Mouse (Mus musculus): Measurements from ENCODE around the gene Ntrk3.

The Ntrk3 gene

DNA sequence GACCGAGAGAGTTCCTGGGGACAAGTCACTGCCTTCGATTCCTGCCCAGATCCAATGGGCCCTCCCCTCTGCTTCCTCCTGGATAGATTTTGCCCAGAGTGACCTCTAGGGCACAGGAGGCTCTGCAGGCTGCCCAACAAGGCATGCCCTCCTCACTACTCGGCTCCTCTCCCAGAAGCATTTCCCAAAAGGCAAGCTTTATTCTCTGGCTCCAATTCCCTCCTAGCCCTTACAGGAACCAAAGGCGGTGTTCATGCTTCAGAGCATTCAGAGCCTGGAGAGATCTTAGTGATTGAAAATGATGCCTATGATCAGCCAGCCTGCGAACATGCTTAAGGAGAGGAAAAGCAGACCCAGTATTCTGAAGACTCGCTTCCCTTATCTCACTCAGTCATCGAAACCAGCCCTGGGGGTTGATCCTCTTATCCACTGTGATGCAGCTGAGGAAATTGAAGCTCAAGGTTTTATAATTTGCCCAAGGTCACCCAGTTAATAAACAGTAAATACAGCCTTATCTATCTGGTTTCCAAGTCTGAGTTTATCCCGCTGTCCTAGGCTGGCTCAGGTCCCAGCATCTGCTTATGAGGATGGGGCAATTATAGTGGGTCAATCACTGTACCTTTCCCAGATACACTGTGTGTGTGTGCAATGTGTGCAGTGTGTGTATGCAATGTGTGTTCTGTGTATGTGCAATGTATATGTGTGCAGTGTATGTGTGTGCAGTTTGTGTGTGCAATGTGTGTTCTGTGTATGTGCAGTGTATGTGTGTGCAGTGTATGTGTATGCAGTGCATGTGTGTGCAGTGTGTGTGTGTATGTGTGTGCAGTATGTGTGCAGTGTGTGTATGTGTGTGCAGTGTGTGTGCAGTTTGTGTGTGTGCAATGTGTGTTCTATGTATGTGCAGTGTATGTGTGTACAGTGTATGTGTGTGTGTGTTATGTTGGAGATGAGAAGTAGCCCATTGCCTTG is 376.2 kb downstream of the Ntrk3 start:
- no peak for DNase-seq (ENCODE audit: low read depth, low spot score)

DNA sequence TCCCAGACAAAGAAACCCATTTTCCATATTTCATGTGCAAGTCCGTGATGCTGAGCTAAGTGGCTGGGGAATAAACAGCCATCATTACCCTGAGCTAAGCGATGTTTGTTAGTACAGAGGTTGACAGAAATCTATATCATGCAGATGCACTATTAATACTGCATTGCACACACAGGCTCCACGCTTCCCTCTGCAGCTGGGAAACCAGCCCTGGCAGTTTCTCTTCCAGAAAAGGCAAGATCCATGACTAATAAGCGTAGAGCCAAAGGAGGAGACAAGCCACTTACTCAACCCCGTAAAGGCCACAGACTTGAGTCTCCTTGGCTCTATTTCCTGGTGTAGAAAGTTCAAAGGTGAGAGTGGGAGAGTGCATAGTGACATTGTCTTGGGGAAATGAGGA is 390.3 kb downstream of the Ntrk3 start:
- no peak for DNase-seq (ENCODE audit: low read depth, low spot score)

DNA sequence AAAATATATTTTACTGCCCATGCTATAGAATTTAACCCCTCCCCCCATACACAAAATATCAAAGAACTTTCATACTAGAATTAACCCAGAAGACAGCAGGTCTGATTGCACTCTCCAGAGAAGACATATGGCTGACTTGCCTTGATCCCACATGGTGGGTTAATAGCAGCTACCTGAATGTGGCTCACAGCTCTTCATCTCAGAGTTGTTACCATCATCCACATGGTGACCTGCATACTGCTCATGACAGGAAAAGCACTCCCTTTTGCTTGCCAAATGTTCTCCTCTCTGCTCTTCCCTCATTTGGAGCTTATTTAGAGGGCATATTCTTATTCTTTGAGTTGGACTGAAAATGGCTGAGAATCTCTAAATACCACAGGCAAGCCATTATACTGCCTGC is 404.4 kb downstream of the Ntrk3 start:
- no peak for DNase-seq (ENCODE audit: low read depth, low spot score)

DNA sequence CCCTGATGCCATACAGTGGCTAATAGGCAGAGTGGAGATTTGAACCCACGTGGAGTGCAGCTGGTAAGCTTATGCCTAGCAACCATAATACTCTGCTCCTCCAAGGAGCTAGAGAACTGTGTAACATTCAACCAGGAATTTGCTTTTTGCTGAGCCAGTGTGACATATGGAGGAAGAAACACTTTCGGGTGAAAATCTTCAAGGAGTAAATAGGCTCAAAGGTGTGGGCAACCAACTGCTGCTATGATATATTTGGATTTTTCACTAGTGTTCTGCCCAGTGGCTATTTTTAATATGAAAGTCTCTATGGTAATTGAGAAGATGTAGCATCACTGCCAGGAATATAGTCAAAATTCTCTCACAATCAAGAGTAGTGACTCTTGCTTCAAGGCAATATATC is 409.5 kb downstream of the Ntrk3 start:
- DNase-seq (ENCODE audit: low read depth, low spot score), result no peak

DNA sequence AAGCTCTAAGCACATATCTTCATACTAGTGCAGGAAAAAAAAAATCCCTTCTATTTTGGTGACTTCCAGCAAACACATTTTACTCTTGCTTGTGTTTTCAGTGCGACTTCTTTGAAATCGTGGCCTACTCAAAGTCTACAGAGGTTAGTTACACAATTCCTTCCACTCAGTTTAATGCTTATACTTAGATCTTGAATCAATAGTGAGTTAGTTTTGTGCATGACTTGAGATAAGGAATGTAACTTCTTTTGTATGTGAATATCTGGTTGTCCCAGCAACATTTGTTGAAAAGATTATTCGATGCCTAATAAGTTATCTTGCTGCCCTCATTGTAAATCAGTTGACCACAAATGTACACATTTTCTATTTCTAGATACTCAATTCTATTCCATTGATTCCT is 411.6 kb downstream of the Ntrk3 start:
- DNase-seq (ENCODE audit: low read depth, low spot score), result no peak

DNA sequence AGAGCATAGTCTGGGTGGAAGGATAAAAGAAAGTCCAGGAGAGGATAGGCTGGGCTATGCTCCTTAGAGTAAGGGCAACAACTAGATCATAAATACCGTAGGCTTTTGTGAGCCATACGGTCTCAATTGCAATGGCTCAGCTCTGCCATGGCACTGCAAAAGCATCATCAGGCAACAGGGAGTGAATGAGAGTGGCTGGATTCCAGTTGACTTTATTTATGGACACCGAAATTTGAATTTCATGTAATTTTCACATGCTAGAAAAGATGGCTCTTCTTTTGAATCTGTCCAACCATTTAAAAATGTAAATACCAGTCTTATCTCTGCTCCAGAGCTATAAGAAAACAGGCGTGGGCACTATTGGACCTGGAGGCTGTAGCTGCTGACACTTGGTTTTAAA is 419.2 kb downstream of the Ntrk3 start:
- DNase-seq (ENCODE audit: low read depth, low spot score), result no peak

DNA sequence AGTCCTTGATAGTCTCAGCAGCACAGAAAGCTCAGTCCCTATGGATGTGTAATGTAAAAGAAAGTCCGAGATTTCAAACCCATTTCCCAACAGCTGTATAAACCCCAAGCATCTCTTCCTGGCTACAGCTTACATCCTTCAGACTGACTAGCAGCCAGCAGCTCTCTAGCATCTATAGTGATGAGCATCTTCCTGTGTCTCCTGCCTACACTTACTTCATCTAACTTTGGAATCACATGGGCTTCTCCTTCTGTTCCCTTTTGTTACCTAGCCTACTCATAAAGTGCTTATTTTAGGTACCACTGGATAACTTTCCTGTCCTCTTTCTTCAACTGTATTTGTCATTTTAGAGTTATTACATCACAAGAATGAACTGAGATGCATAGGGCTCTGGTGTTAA is 432.0 kb downstream of the Ntrk3 start:
- DNase-seq (ENCODE audit: low read depth, low spot score), result no peak

DNA sequence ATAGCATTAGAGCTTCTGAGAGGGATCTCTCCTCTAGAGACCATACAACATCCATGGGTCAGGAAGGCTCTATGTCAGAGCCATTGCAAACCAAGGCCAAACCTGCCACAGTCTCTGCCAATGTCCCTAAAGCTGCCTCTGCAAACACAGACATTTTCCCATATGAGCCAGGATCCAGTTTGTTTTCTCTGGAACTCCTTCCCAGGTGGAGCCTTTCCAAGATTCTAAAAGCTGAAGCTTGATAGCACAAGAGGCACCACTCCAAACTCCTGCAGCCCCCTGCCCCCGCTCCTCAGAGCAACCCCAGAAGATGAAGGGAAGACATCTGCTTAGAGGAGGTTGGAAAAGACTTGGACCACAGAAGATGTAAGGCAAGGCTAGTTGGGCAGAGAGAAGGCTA is 432.8 kb downstream of the Ntrk3 start:
- no peak for DNase-seq (ENCODE audit: low read depth, low spot score)

DNA sequence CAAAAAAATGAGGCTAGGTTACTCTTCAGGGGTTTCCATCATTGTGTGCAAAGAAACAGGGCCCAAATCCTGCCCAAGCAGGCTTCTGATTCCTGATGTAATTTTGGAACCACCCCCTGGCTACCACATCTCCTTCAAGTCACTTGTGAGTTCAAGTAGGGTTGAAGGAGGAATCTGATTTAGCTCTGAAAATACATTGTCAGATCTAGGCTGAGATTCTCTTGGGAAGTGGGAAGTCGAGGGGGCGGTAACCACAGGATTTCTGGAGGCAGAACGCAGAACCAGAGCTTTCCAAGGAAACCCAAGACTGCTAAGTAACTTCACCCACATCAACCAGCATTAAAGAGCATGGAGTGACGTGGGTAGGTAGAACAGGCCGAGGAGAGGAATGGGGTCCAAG is 440.5 kb downstream of the Ntrk3 start:
- DNase-seq (ENCODE audit: low read depth, low spot score), result no peak

DNA sequence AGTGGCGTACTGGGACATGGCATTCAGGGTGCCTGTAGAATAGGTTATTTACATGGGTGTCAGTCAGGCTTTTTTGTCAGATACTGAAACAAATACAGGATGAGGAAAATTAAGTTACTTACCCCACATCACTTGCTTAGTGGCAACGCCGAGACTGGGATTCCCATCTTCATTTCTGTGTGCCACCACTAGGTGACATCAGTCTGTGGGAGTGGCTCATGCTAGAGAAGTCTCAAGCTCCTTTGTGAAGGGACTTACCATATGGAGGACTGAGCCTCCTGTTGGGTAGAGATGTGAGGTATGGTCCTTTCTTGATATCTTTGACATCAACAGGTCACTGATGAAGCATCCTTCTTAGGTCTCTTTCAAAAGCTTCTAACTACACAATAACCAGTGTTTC is 443.5 kb downstream of the Ntrk3 start:
- DNase-seq (ENCODE audit: low read depth, low spot score), result no peak

DNA sequence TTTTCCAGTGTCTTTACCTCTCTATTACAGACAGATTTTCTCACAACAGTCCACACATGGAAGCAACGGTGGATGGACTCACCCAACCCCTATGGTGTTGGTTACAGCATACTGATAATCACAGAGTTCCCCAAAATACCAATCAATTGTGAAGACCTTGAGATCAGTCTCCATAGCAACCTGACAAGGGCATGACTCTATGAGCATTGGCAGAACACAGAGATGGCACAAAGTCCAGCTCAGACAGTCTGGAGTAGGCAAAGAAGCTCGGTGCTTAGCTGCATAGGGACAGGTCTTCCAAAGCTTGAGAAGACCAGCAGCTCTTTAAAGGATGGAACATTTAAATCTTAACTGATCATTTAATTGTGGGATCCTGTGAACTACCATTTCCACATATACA is 447.6 kb downstream of the Ntrk3 start:
- DNase-seq (ENCODE audit: low read depth, low spot score), result no peak

DNA sequence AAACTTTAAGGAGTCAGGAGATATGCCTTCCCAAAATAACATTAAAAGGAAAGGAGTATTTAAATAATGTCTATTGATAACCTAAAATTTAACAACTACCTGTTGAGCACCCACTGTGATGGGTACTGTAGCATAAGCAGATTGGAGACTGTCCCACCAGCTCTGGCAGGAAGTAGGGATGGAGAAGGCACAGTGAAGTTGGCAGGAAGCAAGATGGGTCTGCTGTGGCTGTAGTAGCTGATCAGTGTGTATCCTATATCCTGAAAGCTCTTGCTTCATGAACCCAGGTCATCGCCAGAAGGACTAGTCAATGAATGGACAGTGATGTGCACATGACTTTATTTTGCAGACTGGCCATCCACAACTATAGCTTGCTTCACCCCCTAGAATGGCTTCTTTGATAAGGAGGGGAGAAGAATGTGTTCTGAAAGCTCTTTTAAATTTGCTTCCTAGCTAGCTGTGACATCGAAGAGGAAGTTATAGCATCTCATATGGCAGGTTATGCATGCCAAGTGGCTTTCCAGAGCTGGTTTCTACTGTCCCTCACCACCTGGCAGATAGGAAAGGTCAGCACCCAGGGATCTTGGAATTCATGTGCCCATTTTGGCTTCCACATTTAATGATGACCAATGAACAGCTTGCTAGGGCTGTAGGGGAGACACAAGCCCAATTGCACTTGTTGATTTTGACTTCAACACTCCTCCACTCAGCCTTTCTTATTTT is 451.1 kb downstream of the Ntrk3 start:
- no peak for DNase-seq (ENCODE audit: low read depth, low spot score)

DNA sequence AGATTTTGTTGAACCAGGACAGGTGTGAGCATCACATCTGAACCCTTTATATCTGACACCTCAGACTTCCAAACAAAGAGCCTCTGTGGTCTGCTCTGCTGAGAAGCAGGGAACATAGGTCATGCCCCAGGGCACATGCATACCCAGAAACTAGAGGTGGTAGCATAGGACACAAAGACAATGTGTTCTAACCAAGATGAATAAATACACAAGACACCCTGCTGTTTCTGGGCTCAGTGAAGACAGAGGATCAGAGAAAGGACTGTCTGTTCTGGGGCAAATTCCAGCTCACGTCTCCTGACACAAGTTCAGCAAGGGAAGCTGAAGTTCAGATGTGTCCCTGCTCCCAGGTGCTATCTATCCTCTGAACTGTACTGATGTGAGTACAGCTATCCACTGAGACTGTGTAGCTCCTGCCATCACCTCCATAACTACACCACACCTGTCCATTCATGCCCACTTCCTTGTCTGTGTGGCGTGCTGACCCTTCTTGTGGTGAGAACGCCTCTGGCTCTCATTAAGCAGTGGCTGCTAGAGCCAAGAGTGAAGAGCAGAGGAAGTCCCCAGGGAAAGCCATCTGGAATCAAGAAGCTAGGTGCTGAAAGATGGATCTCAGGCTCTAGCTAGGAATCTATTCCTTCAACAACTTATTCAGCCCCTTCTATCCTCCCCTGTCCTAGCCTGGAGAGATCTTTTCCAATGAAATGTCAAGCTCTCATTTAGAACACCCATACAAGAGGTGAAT is 468.1 kb downstream of the Ntrk3 start:
- DNase-seq (ENCODE audit: low read depth, low spot score), result no peak

DNA sequence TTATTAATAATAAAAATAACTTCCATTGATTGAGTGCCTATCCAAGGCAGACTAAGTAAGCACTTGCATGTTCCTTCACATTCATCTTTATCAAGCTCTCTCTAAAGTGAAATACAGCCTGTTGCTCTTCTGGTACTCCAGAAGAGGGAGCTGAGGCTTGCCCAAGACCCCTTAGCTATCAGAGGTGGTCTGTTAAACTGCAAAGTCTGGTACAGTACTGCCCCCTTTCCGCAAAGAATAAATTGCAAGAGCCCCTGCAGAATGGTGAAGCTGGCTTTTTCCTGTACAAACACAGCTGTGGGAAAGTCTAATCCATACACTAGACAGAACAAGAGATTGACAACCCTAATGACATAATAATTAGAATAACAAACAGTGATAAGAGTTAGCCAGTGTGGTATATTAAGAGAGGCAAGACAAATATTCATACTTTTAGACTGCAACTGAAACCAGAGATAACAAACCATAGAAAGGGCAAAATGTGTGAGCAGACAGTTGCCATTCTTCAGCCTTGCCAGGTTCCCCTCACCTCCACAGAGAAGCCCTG is 470.3 kb downstream of the Ntrk3 start:
- peak; percentile 67 for DNase-seq (ENCODE audit: low read depth, low spot score)

DNA sequence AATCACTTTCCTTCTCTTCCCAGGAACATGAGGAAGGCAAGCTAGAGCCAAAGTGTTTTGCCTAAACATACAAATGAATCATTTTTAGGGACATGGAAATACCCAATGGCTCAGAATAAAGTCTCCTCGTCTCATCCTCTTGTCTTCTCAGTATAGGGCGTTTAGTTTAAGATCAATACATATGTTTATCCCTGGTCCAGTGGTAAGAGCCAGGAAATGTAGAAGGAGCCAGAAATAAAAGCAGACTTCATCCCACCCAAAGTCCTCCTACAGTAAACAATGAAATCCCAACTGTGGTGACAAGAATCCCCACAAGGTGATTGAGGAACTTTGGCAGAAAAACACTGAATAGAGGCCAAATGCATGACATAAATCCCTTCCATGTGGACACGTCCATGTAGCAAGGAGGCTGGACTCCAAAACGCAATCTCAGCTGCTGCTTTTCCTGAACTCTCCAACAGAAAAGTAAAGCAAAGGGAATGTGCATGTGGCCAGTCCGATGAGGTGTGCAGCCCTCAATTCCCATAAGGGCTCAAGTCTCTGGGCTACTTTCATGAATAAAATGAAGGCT is 473.3 kb downstream of the Ntrk3 start:
- no peak for DNase-seq (ENCODE audit: low read depth, low spot score)

DNA sequence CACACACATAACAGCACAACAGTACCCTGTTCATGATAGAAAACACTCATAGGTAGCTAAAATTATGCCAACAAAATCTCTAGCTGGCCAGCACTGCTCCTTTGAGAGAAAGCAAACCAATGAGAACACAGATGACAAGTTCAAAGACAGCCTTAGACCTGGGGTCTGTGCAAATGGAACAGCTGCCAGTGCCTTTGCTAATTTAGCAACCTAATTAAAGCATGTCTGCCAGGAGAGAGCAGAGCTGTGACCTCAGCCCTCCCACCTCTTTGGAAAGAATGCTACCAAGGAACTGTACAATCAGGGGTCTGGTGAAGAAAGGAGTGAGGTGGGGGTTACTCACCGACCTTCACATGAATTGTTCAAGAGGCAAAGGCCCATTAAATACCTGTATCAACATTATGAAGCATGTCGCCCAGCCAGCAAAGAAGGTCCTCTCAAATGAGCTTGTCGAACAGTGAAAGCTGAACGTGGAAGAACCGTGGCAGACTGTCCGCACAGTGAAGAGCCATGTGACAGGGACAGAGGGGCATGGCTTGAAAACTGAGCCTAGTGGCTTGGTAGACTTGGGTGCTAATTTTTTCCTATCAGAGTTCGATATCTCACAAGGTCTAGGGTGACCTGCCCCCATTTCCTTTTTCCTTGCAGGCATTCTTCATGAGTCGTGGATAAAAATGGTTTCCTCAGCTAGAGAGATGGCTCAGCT is 476.2 kb downstream of the Ntrk3 start:
- no peak for DNase-seq (ENCODE audit: low read depth, low spot score)

DNA sequence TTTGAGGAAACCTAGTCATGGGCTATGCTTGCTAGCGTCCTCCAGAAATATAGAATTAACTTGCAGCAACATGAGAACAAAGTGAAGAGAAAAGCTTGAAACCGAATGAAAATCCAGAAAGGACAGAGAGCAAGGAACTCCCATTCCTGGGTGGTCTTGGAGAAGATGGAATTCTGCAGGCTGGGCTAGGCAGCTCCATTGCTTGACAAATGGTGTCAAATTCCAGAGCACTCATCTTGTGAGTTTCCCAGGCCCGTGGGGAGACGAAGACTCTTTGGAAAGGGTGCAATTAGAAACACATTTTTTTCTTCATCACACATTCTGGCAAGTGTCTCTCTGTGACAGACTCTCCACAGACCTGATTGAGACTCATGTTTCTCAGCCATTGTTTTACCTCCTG is 479.7 kb downstream of the Ntrk3 start:
- no peak for DNase-seq (ENCODE audit: low read depth, low spot score)

DNA sequence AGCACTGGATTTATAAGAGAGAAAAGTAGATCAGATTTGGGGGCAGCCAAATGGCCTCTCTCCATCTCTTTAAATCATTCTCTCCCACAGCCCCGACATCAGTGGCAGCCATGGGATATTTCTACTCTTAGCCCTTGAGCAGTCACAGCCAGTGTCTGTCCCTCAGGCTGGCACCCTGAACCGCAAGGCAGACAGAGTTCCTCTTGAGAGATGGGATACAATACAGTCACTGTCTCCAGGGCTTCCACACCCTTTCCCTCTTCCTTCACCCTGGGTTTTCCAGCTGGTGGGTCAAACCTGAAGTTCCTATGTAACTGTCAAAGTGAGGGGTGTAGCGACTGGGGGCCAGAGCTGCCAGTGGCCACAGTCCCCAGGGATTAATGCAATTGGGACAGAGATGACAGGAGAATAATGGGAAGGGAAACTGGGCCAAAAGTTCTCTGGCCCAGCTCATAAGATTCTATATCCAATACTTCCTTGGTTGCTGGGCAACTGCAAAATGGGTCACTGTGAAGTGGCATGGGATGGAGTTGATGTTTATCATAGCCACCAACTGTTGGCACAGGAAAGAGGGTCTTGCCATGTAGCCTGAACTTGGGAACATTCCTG is 483.9 kb downstream of the Ntrk3 start:
- no peak for DNase-seq (ENCODE audit: low read depth, low spot score)

DNA sequence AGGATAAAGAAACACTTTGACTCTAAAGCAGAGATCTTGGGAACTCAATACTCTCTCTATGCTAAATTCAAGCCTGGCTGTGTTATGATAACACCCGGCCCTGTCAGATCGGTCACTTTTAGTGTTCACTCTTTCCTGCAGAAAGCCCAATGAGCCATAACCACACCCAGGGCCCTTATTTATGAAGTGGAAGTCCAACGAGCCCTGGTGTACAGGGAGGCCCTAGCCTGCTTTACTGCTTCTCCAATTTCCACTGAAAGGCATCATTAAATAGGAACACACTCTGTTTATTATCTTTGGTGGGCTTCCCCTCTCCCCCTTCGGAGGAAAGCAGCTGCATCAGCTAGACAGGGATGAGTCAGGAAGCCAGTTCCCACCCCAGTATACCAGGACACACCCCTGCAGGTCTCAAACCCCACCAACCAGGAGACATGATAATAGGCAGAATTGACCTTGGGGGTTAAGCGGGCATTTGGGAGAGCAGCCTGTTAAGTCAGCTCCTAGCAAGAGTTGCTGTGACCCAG is 489.6 kb downstream of the Ntrk3 start:
- DNase-seq (ENCODE audit: low read depth, low spot score), result no peak

DNA sequence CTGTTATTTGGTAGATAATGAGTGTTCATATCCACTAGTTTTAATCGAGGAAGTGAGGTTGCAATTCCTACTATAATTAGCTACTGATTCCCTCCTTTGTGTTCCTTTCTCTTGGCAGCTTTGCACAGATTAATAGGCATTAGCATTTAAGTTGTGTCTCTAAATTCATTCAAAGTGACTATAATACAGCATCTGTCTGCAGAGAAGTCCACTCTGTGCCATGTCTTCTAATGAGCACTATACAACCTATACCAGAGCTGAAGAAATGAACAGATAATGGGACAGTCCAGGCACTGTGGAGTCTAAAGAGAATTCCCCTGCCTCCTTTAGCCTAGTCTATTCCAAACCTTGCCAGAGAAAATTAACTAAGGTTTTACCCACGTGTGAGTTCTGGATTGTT is 498.8 kb downstream of the Ntrk3 start:
- DNase-seq (ENCODE audit: low read depth, low spot score), result no peak
